Mouse (Mus musculus) bone marrow, adult 2 months (tissue): ENCODE results near the gene Stim1.

Source experiments
- CTCF ChIP-seq: fragments of 200-500 bp; IDR thresholded peaks from 2 replicates; pipeline ENCODE4 v1.5.1; 2011; ENCODE audit warnings: low read length, control low read depth; ENCODE audit not compliant: control insufficient read depth, insufficient read depth
- POLR2A ChIP-seq: fragments of 200-500 bp; IDR thresholded peaks from 2 replicates; pipeline ENCODE4 v1.6.1; 2011; ENCODE audit warnings: low read depth, mild to moderate bottlenecking, control low read depth, low read length, borderline replicate concordance; ENCODE audit not compliant: control insufficient read depth

DNA sequence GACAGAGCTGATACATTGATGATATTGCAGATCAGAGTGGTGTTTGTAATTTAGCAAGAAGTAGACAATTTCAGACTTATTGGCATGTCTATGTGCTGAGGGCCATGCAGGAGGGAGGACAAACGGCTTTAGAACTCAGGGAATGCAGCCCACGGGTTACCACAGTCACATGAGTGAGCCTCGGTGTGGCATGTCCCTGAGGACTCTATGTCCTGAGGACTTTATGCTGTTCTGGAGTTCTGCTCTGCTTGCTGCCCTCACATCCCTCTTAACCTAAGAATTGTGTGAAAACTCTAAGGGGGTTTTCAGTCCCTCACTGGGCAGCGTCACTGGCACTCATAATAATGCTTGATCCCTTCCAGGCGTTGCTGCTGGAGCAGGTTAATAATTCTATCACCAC is 205.1 kb downstream of the Stim1 start:
- TF ChIP-seq POLR2A = no peak
- TF ChIP-seq CTCF = no peak
